Mouse (Mus musculus) myocyte (in vitro differentiated cells): ENCODE data around the gene Macrod2. TPM values are rescaled to one million over a fixed set of nuclear protein-coding genes. Genes with fewer than 3 reads are reported as not detected.

Experiments
- H3K27me3 ChIP-seq: one replicate; pipeline ENCODE4 v1.6.1; 2011; ENCODE audit not compliant: control insufficient read depth, insufficient read depth, insufficient read length
- H3K36me3 ChIP-seq: one replicate; pipeline ENCODE4 v1.6.1; 2011; ENCODE audit not compliant: control insufficient read depth, insufficient read depth
- H3K4me2 ChIP-seq: one replicate; pipeline ENCODE4 v1.6.1; 2011; ENCODE audit warnings: low read depth, control low read depth
- H3K4me3 ChIP-seq: one replicate; pipeline ENCODE4 v1.5.1; 2011; ENCODE audit warnings: mild to moderate bottlenecking, control low read depth, moderate library complexity
- H3K79me2 ChIP-seq: one replicate; pipeline ENCODE4 v1.6.1; 2011; ENCODE audit not compliant: control insufficient read depth, insufficient read depth
- H3ac ChIP-seq: one replicate; pipeline ENCODE4 v1.6.1; 2011; ENCODE audit not compliant: control insufficient read depth, insufficient read length
- CEBPB ChIP-seq: IDR thresholded peaks from 2 replicates; pipeline ENCODE4 v1.6.1; 2011; ENCODE audit warnings: mild to moderate bottlenecking, moderate library complexity; ENCODE audit not compliant: poor library complexity, insufficient read depth, severe bottlenecking
- E2F4 ChIP-seq: IDR thresholded peaks from one replicate; pipeline ENCODE4 v1.6.1; 2011; ENCODE audit warnings: mild to moderate bottlenecking, control low read depth, moderate library complexity; ENCODE audit not compliant: insufficient read depth
- MAX ChIP-seq: IDR thresholded peaks from one replicate; pipeline ENCODE4 v1.6.1; 2011; ENCODE audit warnings: low read depth, mild to moderate bottlenecking, control low read depth
- MYOD1 ChIP-seq, 3 experiments: IDR thresholded peaks; one replicate each; pipeline ENCODE4 v1.6.1; 2011; ENCODE audit warnings: control low read depth in 2 of 3, low read depth in 2 of 3, mild to moderate bottlenecking in 2 of 3, moderate library complexity in 1 of 3; ENCODE audit not compliant: insufficient read length in 2 of 3, control insufficient read depth in 1 of 3
- MYOG ChIP-seq, 3 experiments: IDR thresholded peaks; one replicate each; pipeline ENCODE4 v1.6.1; 2011; ENCODE audit warnings: control low read depth in 2 of 3, low read depth in 2 of 3, mild to moderate bottlenecking in 2 of 3; ENCODE audit not compliant: insufficient read length in 2 of 3, control insufficient read depth in 1 of 3, insufficient read depth in 1 of 3
- POLR2A ChIP-seq: IDR thresholded peaks from one replicate; pipeline ENCODE4 v1.6.1; 2011; ENCODE audit warnings: low read depth, mild to moderate bottlenecking, control low read depth, moderate library complexity; ENCODE audit not compliant: insufficient read length
- POLR2AphosphoS2 ChIP-seq: IDR thresholded peaks from one replicate; pipeline ENCODE4 v1.6.1; 2011; ENCODE audit warnings: low read depth, control low read depth; ENCODE audit not compliant: insufficient read length
- REST ChIP-seq: IDR thresholded peaks from one replicate; pipeline ENCODE4 v1.6.1; 2011; ENCODE audit warnings: mild to moderate bottlenecking, control low read depth, moderate library complexity; ENCODE audit not compliant: insufficient read depth, insufficient read length
- SRF ChIP-seq: IDR thresholded peaks from one replicate; pipeline ENCODE4 v1.6.1; 2011; ENCODE audit warnings: low read depth; ENCODE audit not compliant: control insufficient read depth, insufficient read length
- TCF12 ChIP-seq: IDR thresholded peaks from one replicate; pipeline ENCODE4 v1.6.1; 2011; ENCODE audit warnings: mild to moderate bottlenecking, control low read depth; ENCODE audit not compliant: poor library complexity, insufficient read depth, severe bottlenecking
- TCF3 ChIP-seq: IDR thresholded peaks from one replicate; pipeline ENCODE4 v1.6.1; 2011; ENCODE audit warnings: low read depth, control low read depth; ENCODE audit not compliant: insufficient read length
- USF1 ChIP-seq: IDR thresholded peaks from one replicate; pipeline ENCODE4 v1.6.1; 2011; ENCODE audit warnings: low read depth, mild to moderate bottlenecking, control low read depth, moderate library complexity
- polyA plus RNA-seq: library from polyadenylated mRNA; unstranded; fragments of >200 nt; fragmentation: generic; extraction: Trizol; gene quantifications from one replicate; pipeline ENCODE4 v1.2.1, GENCODE M21; 2012; ENCODE audit warnings: missing spikeins

Gene Macrod2
- polyA plus RNA-seq, 1 experiment = 0.96 TPM

DNA sequence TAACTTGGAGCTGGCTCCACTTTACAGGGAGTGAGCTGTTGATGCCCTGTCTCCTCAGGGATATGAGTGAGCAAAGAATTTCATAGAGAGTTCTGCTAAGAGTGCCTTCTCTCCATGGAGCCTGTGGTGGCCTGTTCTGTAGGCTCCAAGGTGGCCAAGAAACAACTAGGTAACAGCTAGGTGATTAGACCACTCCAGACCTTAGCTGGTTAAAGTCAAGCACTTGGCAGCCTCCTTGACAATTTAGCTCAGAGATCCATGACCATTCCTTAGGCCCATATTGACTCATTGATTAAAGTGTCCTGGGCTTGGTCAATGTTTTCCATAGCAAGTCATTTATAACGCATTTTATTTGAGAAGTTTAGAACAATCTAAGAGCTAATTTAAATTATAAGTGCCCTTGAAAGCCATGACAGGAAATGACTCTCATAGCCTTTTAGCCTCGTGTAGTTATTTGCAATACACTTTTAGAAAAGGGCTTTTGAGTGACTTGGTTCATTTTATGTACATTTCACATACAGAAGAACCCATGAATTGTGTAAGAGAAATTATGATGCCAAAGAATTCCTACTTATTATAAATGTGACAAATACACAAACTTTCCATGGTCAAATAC, 1525.4 kb downstream of the Macrod2 start:
- Histone ChIP-seq H3K36me3 (no peaks in the 10 kb centered on the region), H3K79me2 (no peaks in the 10 kb centered on the region), H3K4me2 (no peak overlapping the region), H3ac (no peak overlapping the region), H3K4me3 (no peak overlapping the region), H3K27me3 (no peaks in the 10 kb centered on the region)
- no peak for TF ChIP-seq MYOD1 (IDR thresholded peaks at IDR 0.05; ENCODE audit: control insufficient read depth in 1 of 3, insufficient read length in 2 of 3, low read depth in 2 of 3)
- TF ChIP-seq CEBPB = no peak
- TF ChIP-seq USF1 = no peak
- no peak for TF ChIP-seq SRF
- TF ChIP-seq MAX = no peak
- TF ChIP-seq E2F4 = no peak
- TF ChIP-seq TCF12 = no peak
- TF ChIP-seq POLR2AphosphoS2 = no peak
- TF ChIP-seq REST = no peak
- TF ChIP-seq MYOG (IDR thresholded peaks at IDR 0.05; ENCODE audit: control insufficient read depth in 1 of 3, insufficient read depth in 1 of 3, insufficient read length in 2 of 3, low read depth in 2 of 3) = no peak
- no peak for TF ChIP-seq TCF3
- no peak for TF ChIP-seq POLR2A

DNA sequence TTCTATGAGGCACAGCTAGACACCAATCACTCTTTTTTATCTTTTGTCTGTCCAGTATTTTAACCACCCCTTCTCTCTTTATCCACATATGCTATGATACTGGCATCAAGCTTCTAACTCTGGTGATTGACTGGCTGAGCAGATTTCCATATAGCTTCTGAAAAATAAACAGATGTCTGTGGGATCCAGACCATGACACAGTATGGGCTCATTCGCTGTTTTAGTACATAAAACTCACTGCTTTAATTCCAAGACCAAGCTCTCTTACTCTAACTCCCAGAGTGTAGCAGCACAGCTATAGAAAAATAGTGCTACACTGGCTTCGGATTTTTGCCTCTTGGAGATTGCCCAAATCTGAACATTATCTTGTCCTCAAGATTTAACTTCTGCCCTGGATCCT, 1540.0 kb downstream of the Macrod2 start:
- TF ChIP-seq SRF (no peak), USF1 (no peak), E2F4 (no peak), MYOD1 (IDR thresholded peaks at IDR 0.05; ENCODE audit: control insufficient read depth in 1 of 3, insufficient read length in 2 of 3, low read depth in 2 of 3) (no peak), REST (no peak), MAX (no peak), TCF3 (no peak), POLR2AphosphoS2 (no peak), TCF12 (no peak), POLR2A (no peak), MYOG (IDR thresholded peaks at IDR 0.05; ENCODE audit: control insufficient read depth in 1 of 3, insufficient read depth in 1 of 3, insufficient read length in 2 of 3, low read depth in 2 of 3) (no peak), CEBPB (no peak)
- Histone ChIP-seq H3K79me2 (no peaks in the 10 kb centered on the region), H3K4me3 (no peak overlapping the region), H3K27me3 (no peaks in the 10 kb centered on the region), H3K4me2 (no peak overlapping the region), H3K36me3 (no peaks in the 10 kb centered on the region), H3ac (no peak overlapping the region)

DNA sequence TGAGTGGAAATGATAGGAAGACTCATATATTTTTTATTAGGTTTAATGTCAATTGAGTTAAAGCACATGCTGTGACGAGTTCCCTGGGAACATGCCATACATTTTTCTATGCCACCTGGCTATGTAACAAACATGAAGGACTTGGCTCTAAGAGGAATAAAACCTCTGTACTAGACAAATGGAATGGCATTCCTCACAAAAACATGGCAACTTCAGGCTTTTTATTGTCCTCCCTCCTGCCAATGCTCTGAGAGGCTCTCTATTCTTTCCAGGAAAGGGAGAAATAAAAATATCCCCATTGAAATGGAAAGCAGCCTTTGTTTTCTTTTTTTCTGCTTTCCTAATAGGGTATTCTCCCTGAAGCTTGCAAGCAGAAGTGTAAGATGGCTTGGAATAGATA, 1559.7 kb downstream of the Macrod2 start:
- TF ChIP-seq TCF12 (no peak), MYOD1 (IDR thresholded peaks at IDR 0.05; ENCODE audit: control insufficient read depth in 1 of 3, insufficient read length in 2 of 3, low read depth in 2 of 3) (no peak), SRF (no peak), TCF3 (no peak), POLR2A (no peak), REST (no peak), USF1 (no peak), E2F4 (no peak), POLR2AphosphoS2 (no peak), MAX (no peak), MYOG (IDR thresholded peaks at IDR 0.05; ENCODE audit: control insufficient read depth in 1 of 3, insufficient read depth in 1 of 3, insufficient read length in 2 of 3, low read depth in 2 of 3) (no peak), CEBPB (no peak)
- no peaks in the 10 kb centered on the region for H3K27me3 ChIP-seq
- no peak overlapping the region for H3K4me3 ChIP-seq
- H3K36me3 ChIP-seq = no peaks in the 10 kb centered on the region
- no peaks in the 10 kb centered on the region for H3K79me2 ChIP-seq
- H3ac ChIP-seq = no peak overlapping the region
- no peak overlapping the region for H3K4me2 ChIP-seq

DNA sequence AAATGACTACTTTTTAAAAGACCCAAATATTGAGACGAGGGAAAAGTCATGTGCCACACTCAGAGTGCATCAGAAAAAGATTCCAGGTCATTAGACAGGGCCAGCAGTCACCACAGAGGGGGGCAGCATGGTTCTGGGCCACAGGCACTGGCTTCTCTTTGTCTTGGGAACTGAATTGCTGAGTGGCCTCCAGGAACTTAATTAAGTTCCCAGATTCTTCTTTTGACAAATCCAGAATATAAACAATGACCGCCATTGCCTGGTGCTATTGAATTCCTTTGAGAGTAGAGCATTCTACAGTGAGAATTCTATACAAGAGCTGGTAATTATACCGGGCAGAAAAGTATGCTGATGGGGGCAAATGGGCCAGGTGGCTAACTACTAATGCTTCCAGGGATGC, 1560.1 kb downstream of the Macrod2 start:
- TF ChIP-seq REST (no peak), POLR2A (no peak), E2F4 (no peak), CEBPB (no peak)
- H3K4me2 ChIP-seq = no peak overlapping the region
- no peak overlapping the region for H3K4me3 ChIP-seq
- no peaks in the 10 kb centered on the region for H3K79me2 ChIP-seq
- H3K36me3 ChIP-seq = no peaks in the 10 kb centered on the region
- no peak overlapping the region for H3ac ChIP-seq
- H3K27me3 ChIP-seq = no peaks in the 10 kb centered on the region

DNA sequence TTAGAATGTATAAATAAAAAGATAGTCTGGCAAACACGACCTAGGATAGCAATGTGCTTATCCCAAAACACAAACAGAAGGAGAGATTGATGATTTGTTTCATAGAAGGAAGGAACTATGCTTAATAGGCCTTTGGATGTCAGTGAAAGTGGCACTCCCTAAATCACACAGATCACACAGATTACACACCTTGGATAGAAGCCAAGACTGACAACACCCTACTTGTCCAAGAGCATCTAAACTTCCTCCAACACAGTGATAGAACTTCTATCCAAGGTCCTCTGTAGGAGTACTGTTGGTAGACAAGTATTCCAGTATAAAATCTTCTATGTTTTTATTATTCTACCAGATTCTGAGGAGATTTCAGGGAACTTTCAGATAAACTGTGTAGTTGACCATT, 1567.8 kb downstream of the Macrod2 start:
- TF ChIP-seq REST (no peak), MYOD1 (IDR thresholded peaks at IDR 0.05; ENCODE audit: control insufficient read depth in 1 of 3, insufficient read length in 2 of 3, low read depth in 2 of 3) (no peak), MYOG (IDR thresholded peaks at IDR 0.05; ENCODE audit: control insufficient read depth in 1 of 3, insufficient read depth in 1 of 3, insufficient read length in 2 of 3, low read depth in 2 of 3) (no peak), POLR2AphosphoS2 (no peak), TCF12 (no peak), USF1 (no peak), MAX (no peak), E2F4 (no peak), CEBPB (no peak), POLR2A (no peak), SRF (no peak), TCF3 (no peak)
- H3K4me2 ChIP-seq = no peak overlapping the region
- H3ac ChIP-seq = no peak overlapping the region
- H3K36me3 ChIP-seq = no peaks in the 10 kb centered on the region
- no peak overlapping the region for H3K4me3 ChIP-seq
- no peaks in the 10 kb centered on the region for H3K27me3 ChIP-seq
- no peaks in the 10 kb centered on the region for H3K79me2 ChIP-seq
